Mouse (Mus musculus) stomach, postnatal 0 days (tissue): ENCODE results near the gene Scamp3. TPM values are rescaled to one million over a fixed set of nuclear protein-coding genes. Genes with fewer than 3 reads are reported as not detected.

Source experiments
- ATAC-seq: fragments of 200-750 bp; cut with Nextera tagmentation; 2 replicates; pipeline ENCODE4 v1.8.0; 2017; ENCODE audit not compliant: low FRiP score, low TSS enrichment
- DNase-seq: peaks from one replicate; pipeline ENCODE4 v3.0.0-alpha.2; 2016; ENCODE audit warnings: low spot score
- H3K27ac ChIP-seq: fragments of 300-500 bp; sonication (generic); replicated peaks from 2 replicates; pipeline ENCODE4 v1.5.1; 2014; ENCODE audit warnings: mild to moderate bottlenecking, control low read depth
- H3K27me3 ChIP-seq: fragments of 300-500 bp; sonication (generic); 2 replicates; pipeline ENCODE4 v1.6.1; 2014; ENCODE audit warnings: low read length; ENCODE audit not compliant: control insufficient read depth, insufficient read depth
- H3K36me3 ChIP-seq: fragments of 300-500 bp; sonication (generic); 2 replicates; pipeline ENCODE4 v1.6.1; 2014; ENCODE audit warnings: low read length, mixed read lengths; ENCODE audit not compliant: control insufficient read depth, insufficient read depth
- H3K4me1 ChIP-seq: fragments of 300-500 bp; sonication (generic); replicated peaks from 2 replicates; pipeline ENCODE4 v1.6.1; 2014; ENCODE audit warnings: antibody characterized with exemption; ENCODE audit not compliant: control insufficient read depth, insufficient read depth
- H3K4me2 ChIP-seq: fragments of 300-500 bp; sonication (generic); replicated peaks from 2 replicates; pipeline ENCODE4 v1.6.1; 2014; ENCODE audit warnings: low read depth, mild to moderate bottlenecking, control low read depth, moderate library complexity
- H3K4me3 ChIP-seq: fragments of 300-500 bp; sonication (generic); 2 replicates; pipeline ENCODE4 v1.5.1; 2014; ENCODE audit warnings: low read depth, low read length, control low read depth
- H3K9ac ChIP-seq: fragments of 300-500 bp; sonication (generic); 2 replicates; pipeline ENCODE4 v1.6.1; 2014; ENCODE audit warnings: mild to moderate bottlenecking, low read length, control low read depth, mixed read lengths
- H3K9me3 ChIP-seq: fragments of 300-500 bp; sonication (generic); 2 replicates; pipeline ENCODE4 v1.6.1; 2016; ENCODE audit warnings: low read length; ENCODE audit not compliant: control insufficient read depth
- CTCF ChIP-seq: IDR thresholded peaks from 2 replicates; pipeline ENCODE4 v1.5.1; 2016; ENCODE audit warnings: antibody characterized with exemption, low read depth, mild to moderate bottlenecking, moderate library complexity
- EP300 ChIP-seq: optimal IDR thresholded peaks from 2 replicates; pipeline ENCODE3; 2016; ENCODE audit warnings: antibody characterized with exemption
- WGBS: fragments of 180-500 bp; shearing (Covaris S2); extraction: QIAGEN DNeasy Blood & Tissue Kit; methylation state at CpG from one replicate; pipeline ENCODE4 v1.1.7; 2014; 5-methylcytosine and 5-hydroxymethylcytosine counted together
- polyA plus RNA-seq: library from polyadenylated mRNA; unstranded; fragments of >200 nt; fragmentation: Nextera tagmentation; extraction: Ambion mirVana; gene quantifications from 2 replicates; pipeline ENCODE4 v1.2.1, GENCODE M21; 2015

Scamp3 gene
- 65.4 and 66.3 TPM in 2 replicates for polyA plus RNA-seq

- H3K9ac ChIP-seq = peak within 1 kb of the TSS; percentile 80
- H3K36me3 ChIP-seq = peaks cover 53% of the 10 kb centered on the region
- H3K4me1 ChIP-seq = peaks cover 4% of the 10 kb centered on the region; the same call in 1 of the 2 replicates
- peak within 1 kb of the TSS; percentile 93 for H3K4me2 ChIP-seq
- WGBS = under 1% methylated on average over 43 of the region's 43 CpGs
- no peak for TF ChIP-seq EP300
- TF ChIP-seq CTCF = no peak
- peak within 1 kb of the TSS; percentile 69 for H3K27ac ChIP-seq
- peak within 1 kb of the TSS; percentile 67 for H3K4me3 ChIP-seq
- peak; percentile 97 for DNase-seq
- ATAC-seq = peak; percentile 96
- no peaks in the 10 kb centered on the region for H3K9me3 ChIP-seq
- no peaks in the 10 kb centered on the region for H3K27me3 ChIP-seq
Measured at GRCm38 (mm10) chr3:89177242-89178106, at the start of gene Scamp3. Gene Scamp3, plus strand, starts transcription at chr3:89177473.

DNA sequence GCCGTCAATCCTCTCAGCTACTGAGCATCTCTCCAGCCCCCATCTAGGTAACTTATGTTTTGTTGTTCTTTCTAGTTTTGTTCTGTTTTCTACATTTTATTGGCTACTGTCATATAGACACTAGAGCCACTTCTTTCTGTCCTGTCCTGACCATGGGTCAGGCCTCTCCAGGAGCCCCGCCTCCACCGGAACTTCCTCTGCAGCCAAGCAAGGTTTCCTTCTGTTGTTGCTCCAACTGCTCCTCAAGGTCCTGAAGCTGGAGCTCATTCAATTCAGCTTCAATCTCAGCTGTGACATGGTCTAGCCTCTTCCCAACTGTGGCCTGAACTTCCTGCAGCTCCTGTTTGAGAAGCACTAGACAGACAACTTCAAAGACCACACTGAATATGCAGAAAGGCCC lies 47.4 kb upstream of the Scamp3 start:
- 89% methylated on average over 3 of the region's 3 CpGs for WGBS
- Histone ChIP-seq H3K9me3 (no peaks in the 10 kb centered on the region), H3K4me2 (no peak overlapping the region), H3K9ac (no peak overlapping the region), H3K36me3 (no peaks in the 10 kb centered on the region), H3K27me3 (no peaks in the 10 kb centered on the region), H3K4me1 (no peaks in the 10 kb centered on the region), H3K27ac (no peak overlapping the region), H3K4me3 (no peak overlapping the region)
- TF ChIP-seq CTCF = no peak
- TF ChIP-seq EP300 = no peak
- no peak for ATAC-seq
- no peak for DNase-seq

GRCm38 (mm10) chr3:89131816-89132215 lies 45.5 kb upstream of the Scamp3 start:
- ATAC-seq (no peak), DNase-seq (no peak)
- Histone ChIP-seq H3K4me1 (no peaks in the 10 kb centered on the region), H3K36me3 (no peaks in the 10 kb centered on the region), H3K27ac (no peak overlapping the region), H3K4me3 (no peak overlapping the region), H3K9ac (no peak overlapping the region), H3K4me2 (peak overlapping the region; percentile 58; the same call in 1 of the 2 replicates), H3K27me3 (no peaks in the 10 kb centered on the region), H3K9me3 (no peaks in the 10 kb centered on the region)
- TF ChIP-seq CTCF (no peak), EP300 (no peak)
- WGBS = 37% methylated on average over 4 of the region's 4 CpGs

GRCm38 (mm10) chr3:89132285-89133062 lies 44.8 kb upstream of the Scamp3 start:
- peak overlapping the region; percentile 24 for H3K4me3 ChIP-seq
- no peaks in the 10 kb centered on the region for H3K4me1 ChIP-seq
- TF ChIP-seq CTCF (peak; percentile 70), EP300 (no peak)
- no peaks in the 10 kb centered on the region for H3K27me3 ChIP-seq
- peak; percentile 57 for ATAC-seq
- peak overlapping the region; percentile 58 for H3K4me2 ChIP-seq
- no peaks in the 10 kb centered on the region for H3K9me3 ChIP-seq
- no peaks in the 10 kb centered on the region for H3K36me3 ChIP-seq
- H3K9ac ChIP-seq = peak overlapping the region; percentile 23; the same call in 1 of the 2 replicates
- DNase-seq = peak; percentile 63
- 13% methylated on average over 30 of the region's 30 CpGs for WGBS
- H3K27ac ChIP-seq = no peak overlapping the region

GRCm38 (mm10) chr3:89133063-89133450 lies 44.2 kb upstream of the Scamp3 start:
- DNase-seq = no peak

More at GRCm38 (mm10) chr3:89133063-89133450, 44.2 kb upstream of the Scamp3 start:
- no peak overlapping the region for H3K27ac ChIP-seq
- no peaks in the 10 kb centered on the region for H3K36me3 ChIP-seq
- TF ChIP-seq EP300 = no peak
- no peak for TF ChIP-seq CTCF
- H3K27me3 ChIP-seq = no peaks in the 10 kb centered on the region
- WGBS = 71% methylated on average over 7 of the region's 7 CpGs
- H3K4me1 ChIP-seq = no peaks in the 10 kb centered on the region
- no peaks in the 10 kb centered on the region for H3K9me3 ChIP-seq
- no peak overlapping the region for H3K9ac ChIP-seq
- H3K4me3 ChIP-seq = no peak overlapping the region
- ATAC-seq = no peak
- H3K4me2 ChIP-seq = no peak overlapping the region
